Mouse (Mus musculus) layer of hippocampus, postnatal 14 days (tissue): ENCODE data around the gene Hist1h2ah. TPM values are rescaled to one million over a fixed set of nuclear protein-coding genes. Genes with fewer than 3 reads are reported as not detected.

Experiments used
- microRNA-seq, 2 experiments: library from miRNA; unstranded; fragments of <30 nt; microRNA quantifications; one replicate each; pipeline ENCODE4 v1.2.0; 2021
- total RNA-seq, 2 experiments: library from RNA; stranded (reverse); gene quantifications; 2 replicates each; pipeline ENCODE4 v1.2.3; 2021

Gene Hist1h2ah
- total RNA-seq, 2 experiments from 2014 or later: 60.0 to 62.5 TPM

Small RNA genes lying within 50 kb of the gene (microRNA-seq; reads per million reads assigned to microRNA genes)
- gene Gm26300 (0 reads per million in 2 experiments), gene Gm44390 (0 reads per million in 2 experiments), gene Gm44486 (0 reads per million in 2 experiments)

Other genes with a start within 250 kb of the Hist1h2ah start
- 1 to 10 TPM; 1.7 to 1.8 TPM for gene Hist1h2an, start 248.3 kb downstream of the Hist1h2ah start, total RNA-seq
- gene Hist1h2bp, start 248.1 kb downstream of the Hist1h2ah start, total RNA-seq: 10 to 100 TPM; 12.3 to 16.4 TPM
- 10 to 100 TPM; 47.8 to 64.2 TPM for gene Hist1h2bq, start 225.4 kb downstream of the Hist1h2ah start, total RNA-seq
- gene Hist1h2ao, start 225.1 kb downstream of the Hist1h2ah start, total RNA-seq: 10 to 100 TPM; 28.2 to 31.2 TPM
- gene Hist1h4m, start 223.8 kb downstream of the Hist1h2ah start, total RNA-seq: 100 to 1,000 TPM; 159 to 222 TPM
- gene Hist1h4n, start 203.4 kb downstream of the Hist1h2ah start, total RNA-seq: 10 to 100 TPM; 30.8 to 35.7 TPM
- 10 to 100 TPM; 20.7 to 37.1 TPM for gene Hist1h2ap, start 202.1 kb downstream of the Hist1h2ah start, total RNA-seq
- 10 to 100 TPM; 48.0 to 64.3 TPM for gene Hist1h2br, start 201.8 kb downstream of the Hist1h2ah start, total RNA-seq
- 1 to 10 TPM; 3.4 to 3.8 TPM for gene Zfp184, start 90.5 kb downstream of the Hist1h2ah start, total RNA-seq
- under 1 TPM in 1 of 2 experiments, not detected in 1; 0.19 TPM for gene Pom121l2, start 54.4 kb downstream of the Hist1h2ah start, total RNA-seq
- gene Prss16, start 25.8 kb downstream of the Hist1h2ah start, total RNA-seq: under 1 TPM in 1 of 2 experiments, not detected in 1; 0.46 TPM
- gene Hist1h2bk, start 302 bp upstream of the Hist1h2ah start, total RNA-seq: 10 to 100 TPM; 22.2 to 42.1 TPM
- gene Hist1h4i, start 5.8 kb upstream of the Hist1h2ah start, total RNA-seq: 10 to 100 TPM; 42.3 to 60.3 TPM
- 10 to 100 TPM; 26.7 to 27.2 TPM for gene Hist1h2ag, start 7.4 kb upstream of the Hist1h2ah start, total RNA-seq
- gene Hist1h2bj, start 7.6 kb upstream of the Hist1h2ah start, total RNA-seq: 10 to 100 TPM; 17.3 to 22.7 TPM
- not detected for gene Vmn1r188, start 48.9 kb upstream of the Hist1h2ah start, total RNA-seq
- not detected for gene Vmn1r189, start 70.3 kb upstream of the Hist1h2ah start, total RNA-seq
- not detected for gene Vmn1r191, start 148.4 kb upstream of the Hist1h2ah start, total RNA-seq
- not detected for gene Vmn1r192, start 155.6 kb upstream of the Hist1h2ah start, total RNA-seq
- gene Vmn1r193, start 187.6 kb upstream of the Hist1h2ah start, total RNA-seq: not detected
- not detected for gene Vmn1r194, start 208.6 kb upstream of the Hist1h2ah start, total RNA-seq
- gene Vmn1r195, start 235.0 kb upstream of the Hist1h2ah start, total RNA-seq: not detected